Mouse (Mus musculus) adrenal gland, adult (tissue): ENCODE data around the gene Sfxn5.

ENCODE experiments used
- DNase-seq, 2 experiments: peaks; one replicate each; pipeline ENCODE4 v3.0.0; 2022 to 2023; ENCODE audit warnings: low spot score in 1 of 2; ENCODE audit not compliant: inconsistent age in 2 of 2

Gene Sfxn5

DNA sequence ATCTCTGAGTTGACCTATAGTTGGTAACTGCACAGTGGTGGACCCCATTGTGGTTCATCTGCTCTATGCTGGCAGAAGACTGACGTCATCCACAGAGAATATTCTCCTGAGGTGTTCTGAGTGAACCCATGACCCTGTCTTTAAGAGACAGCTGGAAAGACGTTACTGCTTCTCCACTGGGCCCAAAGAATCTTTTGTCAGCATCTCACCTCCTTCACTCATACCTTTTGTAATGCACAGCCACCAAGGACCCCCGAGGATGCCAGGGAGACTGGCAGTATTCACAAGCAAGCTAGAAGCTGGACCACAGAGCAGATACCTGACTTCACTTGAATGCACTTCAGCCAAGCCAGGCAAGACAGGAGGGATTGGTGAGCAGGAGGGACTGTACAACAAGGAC lies 2.1 kb upstream of the Sfxn5 start:
- no peak for DNase-seq

DNA sequence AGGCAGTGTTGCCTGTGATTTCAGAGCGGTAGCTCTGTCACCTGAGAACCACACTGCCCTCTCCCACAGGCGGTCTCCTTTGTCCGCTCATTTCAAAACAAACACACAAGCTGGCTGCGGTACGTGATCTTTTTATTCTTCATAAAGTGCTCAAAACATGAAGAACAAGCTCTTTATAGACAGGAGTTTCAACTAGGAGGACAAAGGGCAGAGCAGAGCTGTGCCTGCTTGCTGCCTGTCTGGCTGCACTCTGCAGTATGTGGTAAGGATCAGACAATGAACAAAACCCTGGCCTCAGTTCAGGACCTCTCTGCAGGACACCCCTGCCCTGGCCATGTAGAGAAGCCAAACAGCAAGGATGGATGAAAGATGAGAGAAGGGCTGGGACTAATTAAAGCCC lies 1.6 kb upstream of the Sfxn5 start:
- no peak for DNase-seq

- no peak for DNase-seq
Observed at GRCm38 (mm10) chr6:85334251-85334650, 1.0 kb upstream of the Sfxn5 start.

DNA sequence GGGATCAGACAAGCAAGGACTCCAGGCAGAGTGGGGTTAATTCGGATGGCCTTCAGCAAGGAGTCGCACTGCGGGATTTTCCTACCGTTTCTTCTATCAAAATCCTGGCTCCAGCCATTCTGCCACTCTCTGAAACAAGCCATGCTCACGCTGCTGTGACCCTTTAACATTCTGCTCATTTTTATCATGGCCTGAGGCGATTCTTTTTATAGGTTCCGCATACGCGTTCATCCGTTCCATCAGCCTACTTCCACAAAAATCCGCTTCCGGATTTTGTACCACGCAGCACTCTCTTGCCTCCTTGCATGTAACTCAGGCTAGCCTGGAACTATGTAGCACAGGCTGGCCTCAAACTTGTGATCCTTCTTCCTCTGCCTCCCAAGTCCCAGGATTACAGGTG lies 510 bp upstream of the Sfxn5 start:
- DNase-seq, result no peak

DNA sequence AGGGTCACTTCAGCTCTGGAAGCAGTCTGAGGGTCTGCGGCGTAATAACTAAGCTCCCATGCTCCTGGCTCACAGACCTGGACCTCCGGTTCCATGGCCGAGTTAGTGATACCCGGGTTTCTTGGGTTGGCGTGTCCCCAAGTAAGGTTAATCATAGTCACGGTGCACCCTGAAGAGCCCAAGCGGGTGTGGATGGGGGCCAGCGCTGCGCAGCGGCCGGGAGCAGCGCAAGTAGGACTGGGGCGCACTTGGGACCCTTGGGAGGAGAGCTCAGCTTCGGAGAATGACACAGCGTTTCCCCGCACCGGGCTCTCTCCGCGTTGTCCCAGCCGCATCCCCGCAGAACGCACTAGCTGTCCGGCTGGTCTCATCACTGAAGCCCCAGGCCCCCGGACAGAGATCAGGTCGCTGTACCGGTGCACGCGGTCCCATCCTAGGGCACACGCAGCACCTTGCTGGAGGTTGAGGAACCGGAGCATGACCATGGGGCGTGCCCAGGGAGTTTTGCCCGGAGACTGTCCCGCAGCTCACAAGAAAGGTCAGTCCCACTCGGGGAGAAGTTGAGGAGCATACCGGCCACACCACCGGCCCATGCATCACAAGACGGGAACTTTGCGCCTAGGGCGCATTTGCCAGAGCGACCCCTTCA lies 747 bp downstream of the Sfxn5 start:
- DNase-seq, result peak in 1 of 2 experiments; percentile 65

- peak in 1 of 2 experiments; percentile 48 for DNase-seq
Observed at GRCm38 (mm10) chr6:85331736-85332135, 1.5 kb downstream of the Sfxn5 start.

DNA sequence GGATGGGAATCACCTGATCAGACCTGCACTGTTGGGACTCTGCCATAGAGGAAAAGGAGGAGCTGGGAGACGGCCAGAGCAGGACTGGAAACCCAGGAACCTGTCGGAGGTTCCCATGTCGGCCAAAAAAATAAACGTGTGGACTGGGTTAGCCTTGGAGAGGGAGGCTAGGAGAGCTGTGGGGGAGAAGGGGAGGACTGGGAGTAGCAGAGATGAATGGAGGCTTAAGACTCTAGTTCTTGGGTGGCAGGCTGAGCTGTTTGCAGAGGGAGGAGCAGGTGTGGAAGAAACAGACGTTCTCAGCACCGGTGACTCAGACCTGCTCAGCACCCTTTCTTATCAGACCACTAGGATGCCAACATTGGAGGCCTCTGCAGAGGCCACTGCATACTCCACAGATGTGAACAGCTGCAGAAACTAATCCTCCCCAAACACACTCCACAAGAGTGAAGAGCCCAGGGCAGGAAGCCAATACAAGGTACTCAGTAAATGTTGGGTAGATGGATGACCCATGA lies 1.9 kb downstream of the Sfxn5 start:
- DNase-seq, result peak in 1 of 2 experiments; percentile 44

- no peak for DNase-seq
Observed at GRCm38 (mm10) chr6:85329666-85330185, 3.5 kb downstream of the Sfxn5 start.

DNA sequence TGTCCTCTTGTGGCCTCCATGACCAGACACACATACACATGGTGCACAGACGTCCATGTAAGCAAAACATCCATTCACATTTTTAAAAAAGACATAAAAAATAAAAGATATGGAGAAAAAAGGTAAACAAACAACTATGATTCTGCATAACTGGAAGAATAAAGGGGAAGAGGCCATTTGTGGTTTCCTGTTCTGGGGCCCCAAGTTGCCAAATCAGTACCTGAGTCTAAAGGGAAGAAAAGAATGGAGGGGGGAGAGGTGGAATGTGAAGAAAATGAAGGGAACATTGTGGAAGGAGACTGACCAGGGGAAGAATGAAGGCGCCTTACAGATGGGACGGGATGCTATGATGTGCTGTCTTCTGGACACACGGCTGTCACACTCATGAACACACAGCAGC lies 6.7 kb downstream of the Sfxn5 start:
- no peak for DNase-seq

DNA sequence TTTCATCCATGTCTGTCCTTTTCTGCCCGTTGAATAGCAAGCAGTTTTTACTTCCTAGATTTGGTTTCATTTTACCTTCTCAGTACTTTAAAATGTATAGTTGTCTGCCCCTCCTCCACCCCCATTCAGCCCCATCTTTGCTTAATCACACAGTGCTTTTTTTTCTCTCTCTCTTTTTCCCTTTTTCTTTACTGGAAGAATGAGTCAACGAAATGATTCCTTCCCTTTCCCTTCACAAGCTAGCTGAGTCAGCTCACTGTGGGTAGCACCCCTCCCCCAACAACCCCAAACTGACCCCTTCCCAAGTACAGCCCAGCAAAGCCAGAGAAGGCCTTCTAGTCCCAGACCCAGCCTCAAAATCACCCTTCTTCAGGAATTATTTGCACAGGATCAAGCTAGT lies 8.1 kb downstream of the Sfxn5 start:
- DNase-seq, result peak in 1 of 2 experiments; percentile 55

DNA sequence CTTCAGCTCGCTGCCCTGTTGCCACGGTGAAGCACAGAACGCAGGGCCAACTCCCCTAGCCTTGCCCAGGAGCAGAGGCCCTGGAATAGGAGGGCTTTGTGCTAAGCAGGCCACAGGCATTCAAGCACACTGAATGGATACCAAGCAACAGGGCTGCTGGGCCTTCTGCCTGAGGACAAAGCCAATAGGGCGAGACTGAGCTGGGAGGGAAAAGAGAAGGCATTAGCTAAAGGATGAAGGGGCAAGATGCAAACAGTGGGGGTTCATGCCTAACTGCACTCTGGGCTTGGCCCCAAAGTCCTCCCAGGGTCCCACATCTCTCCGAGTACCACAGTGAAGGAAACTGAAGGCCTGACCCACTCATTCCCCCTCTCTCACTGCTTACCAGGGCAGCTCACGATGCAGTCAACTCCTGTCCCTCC lies 12.8 kb downstream of the Sfxn5 start:
- no peak for DNase-seq

- no peak for DNase-seq
Observed at GRCm38 (mm10) chr6:85316211-85316610, 17.0 kb downstream of the Sfxn5 start.

GRCm38 (mm10) chr6:85314064-85314798 lies 19.0 kb downstream of the Sfxn5 start:
- DNase-seq, result no peak

DNA sequence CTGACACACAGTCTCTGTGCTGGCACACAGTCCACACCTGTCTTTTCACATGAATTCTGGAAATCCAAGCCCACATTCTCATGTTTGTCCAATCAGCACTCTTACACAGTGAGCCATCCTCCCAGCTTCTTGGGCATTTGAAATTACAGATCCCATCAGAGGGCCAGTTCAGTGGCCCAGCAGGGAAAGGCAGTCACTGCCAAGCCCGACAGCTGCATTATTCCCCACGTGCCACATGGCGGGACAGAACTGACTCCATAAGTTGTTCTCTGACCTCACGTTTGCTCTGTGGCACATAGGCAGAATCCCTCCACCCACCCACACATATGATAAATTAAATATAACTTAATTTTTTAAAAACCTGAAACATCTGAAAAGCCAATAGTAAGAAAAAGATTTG lies 25.3 kb downstream of the Sfxn5 start:
- DNase-seq, result no peak

- DNase-seq, result no peak
Observed at GRCm38 (mm10) chr6:85306375-85306774, 26.8 kb downstream of the Sfxn5 start.

DNA sequence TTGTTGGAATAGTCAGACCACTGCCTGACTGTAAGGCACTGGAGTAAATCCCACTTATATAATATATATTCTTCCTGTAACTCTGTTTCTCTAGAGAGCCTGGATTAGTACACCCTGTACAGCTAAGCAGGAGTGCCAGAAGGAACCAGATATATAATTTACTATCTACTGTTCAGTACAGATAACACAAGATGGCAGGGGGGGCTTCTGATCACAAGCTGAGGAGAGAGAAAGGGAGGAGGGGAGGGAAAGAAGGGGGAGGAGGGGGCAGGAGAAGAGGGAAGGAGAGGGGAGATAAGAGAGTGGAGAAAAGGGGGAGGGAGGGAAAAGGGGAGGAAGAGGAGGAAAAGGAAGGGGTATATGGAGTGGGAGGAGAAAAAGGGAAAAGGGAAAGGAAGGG lies 27.4 kb downstream of the Sfxn5 start:
- no peak for DNase-seq

GRCm38 (mm10) chr6:85304966-85305365 lies 28.3 kb downstream of the Sfxn5 start:
- no peak for DNase-seq

- peak in 1 of 2 experiments; percentile 71 for DNase-seq
Observed at GRCm38 (mm10) chr6:85302326-85303055, 30.7 kb downstream of the Sfxn5 start.

GRCm38 (mm10) chr6:85295384-85296167 lies 37.6 kb downstream of the Sfxn5 start:
- DNase-seq, result peak; percentile 50 to 78

GRCm38 (mm10) chr6:85294004-85294379 lies 39.2 kb downstream of the Sfxn5 start:
- no peak for DNase-seq
